Mouse (Mus musculus) E14TG2a.4 (cell line): Measurements from ENCODE around the gene Fam208b.
A peak's percentile ranks its signal among the peaks of the same experiment; 100 is the strongest.

ENCODE experiments used
- H3K27me3 ChIP-seq: 2 replicates; pipeline ENCODE4 v1.6.1; 2014; ENCODE audit warnings: low read length, control low read depth; ENCODE audit not compliant: insufficient read depth
- H3K36me3 ChIP-seq: 2 replicates; pipeline ENCODE4 v1.6.1; 2014; ENCODE audit warnings: low read length, control low read depth; ENCODE audit not compliant: insufficient read depth
- H3K4me1 ChIP-seq: replicated peaks from 2 replicates; pipeline ENCODE4 v1.6.1; 2014; ENCODE audit warnings: low read depth, low read length, control low read depth
- H3K4me3 ChIP-seq: replicated peaks from 2 replicates; pipeline ENCODE4 v1.5.1; 2014; ENCODE audit warnings: mild to moderate bottlenecking, low read length
- H3K9me3 ChIP-seq: 2 replicates; pipeline ENCODE4 v1.6.1; 2014; ENCODE audit warnings: low read length, control low read depth
- CTCF ChIP-seq: conservative IDR thresholded peaks from 2 replicates; pipeline ENCODE4 v1.5.1; 2014; ENCODE audit warnings: low read length
- NANOG ChIP-seq: IDR thresholded peaks from 2 replicates; pipeline ENCODE4 v1.6.1; 2014; ENCODE audit warnings: borderline replicate concordance, low read length, mixed read lengths
- POU5F1 ChIP-seq: IDR thresholded peaks from 2 replicates; pipeline ENCODE4 v1.6.1; 2014; ENCODE audit warnings: low read length, borderline replicate concordance

The Fam208b gene

DNA sequence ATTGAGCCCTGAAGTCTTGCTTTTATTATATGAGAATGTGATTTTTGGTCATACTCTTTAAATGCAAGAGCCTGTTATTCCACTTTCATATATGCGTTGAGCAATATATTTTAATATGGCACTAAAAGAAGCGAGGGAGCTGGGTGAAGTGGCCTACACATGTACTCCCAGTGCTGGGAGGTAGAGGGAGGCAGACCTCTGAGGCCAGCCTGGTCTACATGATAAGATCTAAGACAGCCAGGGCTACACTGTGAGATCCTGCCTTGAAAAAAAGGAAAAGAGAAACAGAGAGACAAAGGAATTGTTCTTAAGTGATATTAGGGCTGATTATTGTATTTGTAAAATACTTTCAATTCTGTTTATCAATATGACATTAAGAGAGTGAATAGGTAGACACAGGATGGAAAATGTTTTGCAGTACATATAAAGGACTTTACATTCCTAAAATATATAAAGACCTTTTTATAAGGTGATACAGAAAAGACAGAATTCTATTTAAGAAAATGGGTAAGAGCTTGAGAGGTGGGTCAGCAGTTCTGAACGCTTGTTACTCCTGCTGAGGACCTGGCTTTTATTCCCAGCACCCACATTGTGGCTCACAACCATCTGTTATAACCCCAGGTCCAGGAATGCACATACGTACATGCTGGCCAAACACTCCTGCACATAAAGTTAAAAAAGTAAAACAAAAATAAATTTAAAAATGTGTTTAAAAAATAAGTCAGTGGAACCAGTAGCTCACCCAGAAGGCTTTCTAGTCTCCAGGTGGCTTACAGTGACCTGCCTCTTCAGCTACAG lies 66.6 kb downstream of the Fam208b start:
- peaks cover 91% of the 10 kb centered on the region for H3K36me3 ChIP-seq
- no peak for TF ChIP-seq NANOG
- TF ChIP-seq CTCF: no peak
- no peak for TF ChIP-seq POU5F1
- peaks cover 82% of the 10 kb centered on the region for H3K4me1 ChIP-seq
- H3K27me3 ChIP-seq: no peaks in the 10 kb centered on the region
- peaks cover 27% of the 10 kb centered on the region for H3K9me3 ChIP-seq
- H3K4me3 ChIP-seq: no peak overlapping the region

DNA sequence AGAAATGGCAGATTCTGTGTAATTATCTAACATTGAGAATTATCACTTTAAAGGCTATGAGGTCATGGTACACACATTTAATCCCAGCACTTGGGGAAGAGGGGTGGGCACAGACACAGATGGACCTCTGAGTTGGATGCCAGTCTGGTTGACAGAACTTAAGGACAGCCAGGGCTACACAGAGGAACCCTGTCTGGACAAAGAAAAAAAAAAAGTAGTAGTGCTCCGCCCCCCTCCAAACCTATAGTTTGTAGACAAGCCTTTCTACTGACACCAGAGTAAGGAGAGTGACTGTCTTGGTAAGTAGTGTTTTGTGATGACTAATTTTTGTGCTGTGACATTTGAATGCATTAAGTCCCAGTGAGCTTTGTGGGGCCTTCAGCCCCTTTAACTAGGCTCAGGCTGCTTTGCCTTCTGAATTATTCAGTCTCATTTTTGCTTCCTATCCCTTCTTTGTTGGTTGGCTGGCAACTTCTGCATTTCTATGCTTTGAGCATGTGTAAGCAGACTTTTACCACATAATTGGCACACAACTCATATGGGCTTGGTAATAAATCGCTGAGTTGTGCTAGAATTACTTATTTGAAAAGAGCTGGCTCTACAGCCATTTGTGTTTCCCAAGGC lies 69.6 kb downstream of the Fam208b start:
- peaks cover 62% of the 10 kb centered on the region for H3K36me3 ChIP-seq
- H3K4me3 ChIP-seq: 0 out of 2 replicates have a peak overlapping the region, but pooled peaks have one; percentile 29
- H3K27me3 ChIP-seq: no peaks in the 10 kb centered on the region
- H3K9me3 ChIP-seq: peaks cover 14% of the 10 kb centered on the region
- H3K4me1 ChIP-seq: peaks cover 67% of the 10 kb centered on the region
- TF ChIP-seq CTCF: no peak
- TF ChIP-seq NANOG: no peak
- TF ChIP-seq POU5F1: no peak

DNA sequence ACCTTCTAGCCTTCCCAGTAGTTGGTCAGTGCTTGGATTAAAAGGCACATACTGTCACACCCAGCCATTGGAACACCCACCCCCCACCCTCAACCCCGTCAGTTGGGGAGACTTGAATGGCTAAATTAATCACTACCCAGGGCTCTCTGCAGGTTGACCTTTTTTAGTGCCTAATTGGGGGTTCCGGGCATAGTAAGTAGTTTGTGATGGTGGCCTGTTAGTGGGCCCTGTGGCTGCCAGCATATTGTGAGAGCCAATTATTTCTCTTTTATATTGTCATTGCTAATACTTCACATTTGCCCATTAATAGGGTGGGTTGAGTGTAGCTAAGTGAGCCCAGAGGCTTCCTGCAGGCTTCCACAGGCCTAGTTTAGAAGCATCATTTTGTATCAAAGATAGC lies 70.7 kb downstream of the Fam208b start:
- TF ChIP-seq POU5F1: no peak
- no peak for TF ChIP-seq CTCF
- TF ChIP-seq NANOG: no peak
- Histone ChIP-seq H3K9me3 (peaks cover 6% of the 10 kb centered on the region), H3K36me3 (peaks cover 51% of the 10 kb centered on the region), H3K27me3 (no peaks in the 10 kb centered on the region), H3K4me3 (peak overlapping the region; percentile 97), H3K4me1 (peaks cover 56% of the 10 kb centered on the region)

DNA sequence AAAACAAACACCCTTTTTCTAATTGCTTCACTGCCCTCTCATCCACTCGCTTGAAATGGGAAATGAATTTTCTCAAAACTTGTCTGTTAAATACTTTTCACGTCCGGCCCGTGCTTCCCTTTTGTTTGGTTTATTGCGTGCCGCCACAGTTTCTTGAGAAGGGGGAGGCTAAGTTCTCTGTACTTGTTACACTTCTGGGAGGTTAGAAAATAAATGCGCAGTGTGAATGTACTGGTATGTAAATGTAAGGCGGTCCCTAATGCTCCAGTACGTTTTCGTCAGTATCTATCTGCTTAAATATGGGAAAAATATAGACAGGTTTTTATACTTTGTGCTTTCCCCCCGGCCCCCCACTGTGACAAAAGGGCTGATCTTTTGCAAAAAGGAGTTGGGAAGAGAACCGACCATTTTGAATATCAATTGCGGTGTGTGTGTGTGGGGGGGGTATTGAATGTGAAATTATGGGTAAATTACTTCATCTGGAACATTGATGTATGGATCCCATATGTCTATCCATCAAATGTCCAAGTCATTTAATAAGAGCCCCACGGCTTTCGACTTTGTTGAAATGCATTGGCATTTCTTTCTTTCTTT lies 71.8 kb downstream of the Fam208b start:
- no peak for TF ChIP-seq POU5F1
- TF ChIP-seq NANOG: no peak
- TF ChIP-seq CTCF: no peak
- peaks cover 46% of the 10 kb centered on the region for H3K4me1 ChIP-seq
- H3K4me3 ChIP-seq: peak overlapping the region; percentile 97
- H3K27me3 ChIP-seq: no peaks in the 10 kb centered on the region
- H3K9me3 ChIP-seq: peaks cover 6% of the 10 kb centered on the region
- peaks cover 40% of the 10 kb centered on the region for H3K36me3 ChIP-seq

DNA sequence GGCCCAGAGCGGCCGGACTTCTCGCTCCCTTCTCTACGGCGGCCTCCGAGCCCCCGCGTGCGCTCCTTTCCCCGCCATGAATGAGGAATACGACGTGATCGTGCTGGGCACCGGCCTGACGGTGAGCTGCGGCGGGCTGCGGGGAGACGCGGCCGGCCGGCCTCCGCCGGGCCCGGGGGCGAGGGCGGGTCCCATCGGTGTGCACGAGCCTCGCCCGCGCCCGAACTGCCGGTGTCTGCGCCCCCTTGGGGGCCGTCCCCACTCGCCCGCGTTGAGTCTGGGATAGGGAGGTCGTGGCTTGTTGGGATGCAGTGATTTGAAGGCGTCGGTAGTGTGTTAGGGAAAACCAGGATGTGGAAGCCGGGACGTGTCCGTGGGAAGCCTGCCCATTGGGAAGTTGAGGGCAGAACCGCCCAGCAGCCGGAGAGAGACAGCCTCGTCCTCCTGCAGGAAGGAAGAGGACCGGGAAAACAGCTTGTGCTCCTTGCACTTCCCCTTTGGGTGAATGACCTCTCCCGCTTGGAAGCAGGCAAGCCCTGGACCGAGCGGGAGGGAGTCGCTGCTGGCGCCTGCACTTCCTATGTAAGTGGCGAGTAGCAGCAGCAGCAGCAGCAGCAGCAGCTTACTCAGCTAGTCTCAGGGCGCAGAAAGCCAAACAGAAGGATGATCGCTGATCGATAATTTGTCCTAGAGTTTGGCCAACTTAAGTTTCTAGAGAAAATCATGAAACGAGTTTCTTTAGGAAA lies 72.5 kb downstream of the Fam208b start:
- TF ChIP-seq CTCF (no peak), NANOG (no peak), POU5F1 (no peak)
- peaks cover 43% of the 10 kb centered on the region for H3K4me1 ChIP-seq

DNA sequence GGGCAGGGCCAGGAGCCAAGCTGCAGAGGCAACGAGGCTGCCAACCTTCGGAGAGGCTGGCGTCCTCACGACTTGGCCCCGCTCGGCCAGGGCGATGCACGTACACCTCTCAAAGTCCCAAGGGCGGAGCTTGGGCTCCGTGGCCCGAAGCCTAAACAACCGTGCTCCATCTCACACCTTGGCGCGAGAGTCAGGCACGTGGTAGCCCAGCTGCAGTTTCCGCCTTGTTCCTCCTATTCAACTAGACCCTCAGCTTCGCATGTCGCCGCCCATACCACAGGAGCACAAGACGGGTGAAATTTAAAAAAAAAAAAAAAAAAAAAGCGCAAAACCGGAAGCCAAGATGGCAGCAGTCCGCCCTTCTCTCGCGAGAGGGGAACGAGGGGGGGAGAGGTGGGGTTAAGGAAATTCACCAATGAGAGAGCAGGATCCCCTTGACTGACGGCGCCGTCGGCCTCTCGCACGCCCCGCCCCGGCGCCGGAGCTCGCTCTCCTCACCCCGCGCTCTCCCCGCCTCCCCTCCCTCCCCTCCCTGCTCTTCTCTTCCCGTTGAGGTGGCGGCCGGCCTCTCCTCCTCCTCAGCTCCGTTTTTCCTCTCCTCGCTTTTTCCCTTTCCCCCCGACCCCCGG lies 73.2 kb downstream of the Fam208b start, which contains the start of gene Gdi2:
TSS of gene Gdi2 (plus strand) at position 470 of the 629 bp plus-strand sequence.
- Histone ChIP-seq H3K4me1 (peaks cover 41% of the 10 kb centered on the region), H3K9me3 (peaks cover 6% of the 10 kb centered on the region), H3K27me3 (no peaks in the 10 kb centered on the region), H3K36me3 (peaks cover 28% of the 10 kb centered on the region), H3K4me3 (peak within 1 kb of the TSS; percentile 97)
- TF ChIP-seq NANOG (no peak), POU5F1 (no peak), CTCF (no peak)

More for the DNA sequence above, 72.5 kb downstream of the Fam208b start:
- Histone ChIP-seq H3K4me3 (peak overlapping the region; percentile 97), H3K36me3 (peaks cover 34% of the 10 kb centered on the region), H3K9me3 (peaks cover 6% of the 10 kb centered on the region), H3K27me3 (no peaks in the 10 kb centered on the region)

DNA sequence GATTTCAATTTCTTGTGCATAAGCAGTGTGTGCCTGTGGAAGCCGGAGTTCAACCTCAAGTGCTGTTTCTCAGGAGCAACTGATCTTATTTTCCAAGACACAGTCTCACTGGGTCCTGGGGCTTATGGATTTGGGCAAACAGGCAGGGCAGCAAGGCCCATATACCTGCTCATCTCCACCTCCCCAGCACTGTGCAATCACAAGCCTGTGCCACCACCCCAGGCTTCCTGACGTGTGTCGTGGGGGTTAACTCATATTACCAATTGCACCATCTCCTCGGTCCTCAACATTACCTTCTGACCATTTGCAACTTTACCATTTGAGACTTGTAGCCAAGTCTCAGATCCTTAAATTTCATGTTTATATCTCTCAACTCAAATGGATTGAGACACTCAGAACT lies 76.8 kb downstream of the Fam208b start:
- peaks cover 39% of the 10 kb centered on the region for H3K4me1 ChIP-seq
- H3K4me3 ChIP-seq: no peak overlapping the region
- H3K27me3 ChIP-seq: no peaks in the 10 kb centered on the region
- H3K9me3 ChIP-seq: peaks cover 6% of the 10 kb centered on the region
- no peak for TF ChIP-seq NANOG
- TF ChIP-seq POU5F1: no peak
- no peak for TF ChIP-seq CTCF
- no peaks in the 10 kb centered on the region for H3K36me3 ChIP-seq

DNA sequence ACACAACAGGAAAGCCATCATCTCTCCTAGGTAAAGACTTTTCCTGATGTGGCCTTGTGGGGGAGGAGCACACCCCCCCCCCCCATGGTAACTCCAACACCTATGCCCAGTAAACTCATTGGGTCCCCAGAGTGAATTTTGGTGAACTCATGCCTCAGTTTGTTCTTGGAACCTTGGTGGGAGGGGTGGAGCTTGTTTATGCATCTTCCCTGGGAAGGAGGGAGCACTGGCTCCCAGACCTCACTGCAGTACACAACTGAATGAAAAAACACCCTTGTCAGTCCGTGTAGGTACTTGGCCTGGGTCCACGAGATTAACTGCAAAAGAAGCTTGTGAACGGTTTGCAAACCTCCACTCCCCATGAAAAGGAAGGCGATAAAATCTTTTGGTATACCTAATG lies 78.5 kb downstream of the Fam208b start:
- Histone ChIP-seq H3K9me3 (peaks cover 6% of the 10 kb centered on the region), H3K27me3 (no peaks in the 10 kb centered on the region), H3K4me1 (peaks cover 40% of the 10 kb centered on the region), H3K36me3 (no peaks in the 10 kb centered on the region), H3K4me3 (peak overlapping the region; percentile 65)
- TF ChIP-seq CTCF: no peak
- TF ChIP-seq POU5F1: no peak
- TF ChIP-seq NANOG: no peak
